9 mouse cellular contexts compared by ENCODE assay signal in the genomic region with DNA sequence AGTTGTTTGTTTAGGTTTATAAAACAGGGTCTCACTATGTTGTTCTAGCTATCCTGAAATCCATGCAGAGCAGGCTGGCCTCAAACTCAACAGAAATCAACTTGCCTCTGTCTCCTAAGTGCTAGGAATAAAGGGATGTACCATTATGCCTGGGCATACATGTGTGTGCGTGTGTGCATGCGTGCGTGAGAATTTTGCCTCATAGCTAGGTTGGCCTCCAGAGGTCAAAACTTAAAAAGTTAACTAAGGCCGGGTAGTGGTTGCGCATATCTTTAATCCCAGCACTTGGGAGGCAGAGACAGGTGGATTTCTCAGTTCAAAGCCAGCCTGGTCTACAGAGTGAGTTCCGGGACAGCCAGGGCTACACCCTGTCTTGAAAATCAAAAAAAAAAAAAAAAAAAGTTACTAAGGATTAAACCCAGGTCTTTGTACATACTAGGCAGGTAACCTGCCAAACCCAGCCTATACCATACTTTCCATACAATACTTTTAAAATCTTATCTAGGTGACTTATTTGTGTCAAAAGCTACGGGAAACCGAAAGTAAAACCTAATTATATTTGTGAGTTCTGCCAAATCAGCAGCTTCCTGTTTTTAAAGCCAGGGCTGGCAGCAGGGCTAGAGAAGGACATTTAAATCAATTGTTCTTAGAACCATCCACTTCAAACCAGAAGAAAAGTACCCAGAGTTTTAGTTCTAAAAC. TPM values are rescaled to one million over a fixed set of nuclear protein-coding genes. Genes with fewer than 3 reads are reported as not detected.
DNase-seq lines count a peak whose midpoint lies in the region; ATAC-seq and TF ChIP-seq lines count a peak whose summit lies in the region.
"Had no signal": no experiment of that assay in that cellular context is flagged by ENCODE, and none has a peak within 500 bp of the region (broad histone marks: within the 10 kb centered on the region; RNA-seq: fewer than 3 reads in every experiment).

No protein-coding gene starts in this region.

- ATAC-seq in stomach, embryonic 15.5 days (ENCODE audit: insufficient read depth, low FRiP score, low read depth): no peak
- ATAC-seq in stomach, postnatal 0 days (ENCODE audit: low FRiP score, low TSS enrichment): no peak
- no peak for ATAC-seq in forebrain, embryonic 11.5 days (replicated peaks; ENCODE audit: low FRiP score)

- no peak overlapping the region for H3K4me3 ChIP-seq in stomach, embryonic 15.5 days (replicated peaks)
- no peak overlapping the region for H3K4me3 ChIP-seq in stomach, postnatal 0 days (ENCODE audit: low read depth, low read length)
- peak overlapping the region; percentile 59 for H3K4me3 ChIP-seq in bone marrow macrophage, adult 2 months (ENCODE audit: insufficient read depth, low read length)
- no peak overlapping the region for H3K4me3 ChIP-seq in forebrain, embryonic 11.5 days (ENCODE audit: low read depth, low read length)

- no peak for TF ChIP-seq CTCF in stomach, postnatal 0 days (IDR thresholded peaks at IDR 0.05; ENCODE audit: low read depth)
- no peak for TF ChIP-seq CTCF in bone marrow macrophage, adult 2 months (IDR thresholded peaks at IDR 0.05; ENCODE audit: low read depth, low read length)

- no peaks in the 10 kb centered on the region for H3K27me3 ChIP-seq in stomach, embryonic 15.5 days (replicated peaks)
- H3K27me3 ChIP-seq in stomach, postnatal 0 days (ENCODE audit: control insufficient read depth, insufficient read depth, low read length): no peaks in the 10 kb centered on the region
- H3K27me3 ChIP-seq in forebrain, embryonic 11.5 days (ENCODE audit: control insufficient read depth, insufficient read depth, low read length): no peaks in the 10 kb centered on the region

- TF ChIP-seq EP300 in stomach, postnatal 0 days (optimal IDR thresholded peaks at IDR 0.05): no peak

- DNase-seq in stomach, postnatal 0 days (ENCODE audit: low spot score): no peak
- peak; percentile 40 for DNase-seq in kidney, postnatal 14 days
- peak; percentile 31 to 32 for DNase-seq in spleen, postnatal 10 days (ENCODE audit: low spot score in 2 of 2)
- no peak for DNase-seq in forebrain, embryonic 11.5 days (ENCODE audit: low spot score)
- DNase-seq in frontal cortex, adult 2 months (ENCODE audit: extremely low spot score in 1 of 2, low spot score in 1 of 2): no peak
- no peak for DNase-seq in frontal cortex, postnatal 14 days (ENCODE audit: low spot score in 2 of 2)

- H3K27ac ChIP-seq in stomach, embryonic 15.5 days: 0 out of 2 replicates have a peak overlapping the region, but pooled peaks have one; percentile 44
- H3K27ac ChIP-seq in stomach, postnatal 0 days (replicated peaks): no peak overlapping the region
- peak overlapping the region; percentile 71 for H3K27ac ChIP-seq in bone marrow macrophage, adult 2 months (ENCODE audit: insufficient read depth, low read depth, low read length)
- H3K27ac ChIP-seq in forebrain, embryonic 11.5 days (ENCODE audit: low read depth, low read length): no peak overlapping the region

- TF ChIP-seq POLR2A in bone marrow macrophage, adult 2 months (IDR thresholded peaks at IDR 0.05; ENCODE audit: borderline replicate concordance, low read depth, low read length): no peak

- 0 out of 2 replicates have a peak, but pooled peaks cover 4% of the 10 kb centered on the region for H3K36me3 ChIP-seq in stomach, embryonic 15.5 days
- H3K36me3 ChIP-seq in stomach, postnatal 0 days (ENCODE audit: control insufficient read depth, insufficient read depth, low read length): no peaks in the 10 kb centered on the region
- H3K36me3 ChIP-seq in forebrain, embryonic 11.5 days (ENCODE audit: control insufficient read depth, insufficient read depth, low read length): no peaks in the 10 kb centered on the region

- no peak overlapping the region for H3K9ac ChIP-seq in stomach, embryonic 15.5 days
- H3K9ac ChIP-seq in stomach, postnatal 0 days (ENCODE audit: low read length): no peak overlapping the region
- no peak overlapping the region for H3K9ac ChIP-seq in forebrain, embryonic 11.5 days (ENCODE audit: low read length)

- 0 out of 2 replicates have a peak overlapping the region, but pooled peaks have one; percentile 10 for H3K4me2 ChIP-seq in stomach, embryonic 15.5 days
- H3K4me2 ChIP-seq in stomach, postnatal 0 days (replicated peaks; ENCODE audit: low read depth): no peak overlapping the region
- no peak overlapping the region for H3K4me2 ChIP-seq in forebrain, embryonic 11.5 days (ENCODE audit: low read depth, low read length, severe bottlenecking)

- whole genome bisulfite sequencing in stomach, embryonic 15.5 days: 73% methylated on average over 8 of the region's 8 CpGs
- 63% methylated on average over 8 of the region's 8 CpGs for WGBS in stomach, postnatal 0 days
- 92% methylated on average over 8 of the region's 8 CpGs for WGBS in forebrain, embryonic 11.5 days

- H3K4me1 ChIP-seq in stomach, embryonic 15.5 days: peaks cover 11% of the 10 kb centered on the region; the same call in 1 of the 2 replicates
- peaks cover 3% of the 10 kb centered on the region; the same call in 1 of the 2 replicates for H3K4me1 ChIP-seq in stomach, postnatal 0 days (replicated peaks; ENCODE audit: control insufficient read depth, insufficient read depth)
- H3K4me1 ChIP-seq in bone marrow macrophage, adult 2 months (ENCODE audit: control insufficient read depth, insufficient read depth, low read length): peaks cover 21% of the 10 kb centered on the region
- peaks cover 2% of the 10 kb centered on the region; the same call in 1 of the 2 replicates for H3K4me1 ChIP-seq in forebrain, embryonic 11.5 days (replicated peaks; ENCODE audit: control insufficient read depth, insufficient read depth, low read length)

- H3K9me3 ChIP-seq in stomach, embryonic 15.5 days: no peaks in the 10 kb centered on the region
- H3K9me3 ChIP-seq in stomach, postnatal 0 days (ENCODE audit: control insufficient read depth, low read length): no peaks in the 10 kb centered on the region
- no peaks in the 10 kb centered on the region for H3K9me3 ChIP-seq in forebrain, embryonic 11.5 days (ENCODE audit: control insufficient read depth, low read length)

RNA-seq across cellular contexts. Expression of gene Samhd1, which starts 4.1 kb away (rescaled TPM):
- 27.1 and 28.9 TPM in 2 replicates for polyA plus RNA-seq in stomach, embryonic 15.5 days (2015; fragmentation: Nextera tagmentation; extraction: Ambion mirVana)
- polyA plus RNA-seq in stomach, postnatal 0 days (2015; fragmentation: Nextera tagmentation; extraction: Ambion mirVana): 16.1 and 17.4 TPM in 2 replicates
- 496 and 503 TPM in 2 replicates for polyA plus RNA-seq in bone marrow macrophage, adult 2 months (2012; ENCODE audit: insufficient read depth, insufficient read length, missing spikeins)
- 25.6 and 27.5 TPM in 2 replicates for polyA plus RNA-seq in forebrain, embryonic 11.5 days (2014; fragmentation: Nextera tagmentation; extraction: Ambion mirVana)
- 20.8 and 23.0 TPM in 2 replicates for polyA plus RNA-seq in frontal cortex, adult 2 months (2012; rRNA removed)

RNA-seq across cellular contexts. Expression of gene Tldc2, which starts 44.1 kb away (rescaled TPM):
- not detected in 2 replicates for polyA plus RNA-seq in stomach, embryonic 15.5 days (2015; fragmentation: Nextera tagmentation; extraction: Ambion mirVana)
- polyA plus RNA-seq in stomach, postnatal 0 days (2015; fragmentation: Nextera tagmentation; extraction: Ambion mirVana): not detected in 2 replicates
- not detected in 2 replicates for polyA plus RNA-seq in bone marrow macrophage, adult 2 months (2012; ENCODE audit: insufficient read depth, insufficient read length, missing spikeins)
- polyA plus RNA-seq in forebrain, embryonic 11.5 days (2014; fragmentation: Nextera tagmentation; extraction: Ambion mirVana): not detected in 2 replicates
- 0.30 TPM in 1 of 2 replicates, not detected in the other for polyA plus RNA-seq in frontal cortex, adult 2 months (2012; rRNA removed)
- polyA plus RNA-seq: brain, embryonic 14.5 days had no signal

RNA-seq across cellular contexts. Expression of gene Soga1, which starts 51.9 kb away (rescaled TPM):
- 3.6 and 4.2 TPM in 2 replicates for polyA plus RNA-seq in stomach, embryonic 15.5 days (2015; fragmentation: Nextera tagmentation; extraction: Ambion mirVana)
- polyA plus RNA-seq in stomach, postnatal 0 days (2015; fragmentation: Nextera tagmentation; extraction: Ambion mirVana): 0.65 and 0.86 TPM in 2 replicates
- polyA plus RNA-seq in bone marrow macrophage, adult 2 months (2012; ENCODE audit: insufficient read depth, insufficient read length, missing spikeins): 10.9 and 14.9 TPM in 2 replicates
- 8.1 and 8.2 TPM in 2 replicates for polyA plus RNA-seq in forebrain, embryonic 11.5 days (2014; fragmentation: Nextera tagmentation; extraction: Ambion mirVana)
- polyA plus RNA-seq in frontal cortex, adult 2 months (2012; rRNA removed): 8.5 and 10.5 TPM in 2 replicates

Comparison
In these comparisons a context has a peak if more than half of its experiments do, and no peak if none do; other contexts are left out.
1. H3K27ac ChIP-seq: peak in stomach, embryonic 15.5 days (single experiment) and bone marrow macrophage, adult 2 months (single experiment); none in stomach, postnatal 0 days (single experiment) and forebrain, embryonic 11.5 days (single experiment).
2. DNase-seq: peak in kidney, postnatal 14 days (single experiment) and spleen, postnatal 10 days (2 of 2); none in stomach, postnatal 0 days (single experiment), forebrain, embryonic 11.5 days (single experiment), frontal cortex, adult 2 months (0 of 2) and frontal cortex, postnatal 14 days (0 of 2).
3. RNA of gene Samhd1, which starts 4.1 kb away (polyA plus RNA-seq): 496 to 503 TPM in bone marrow macrophage, adult 2 months; 27.1 to 28.9 TPM in stomach, embryonic 15.5 days, 25.6 to 27.5 TPM in forebrain, embryonic 11.5 days, 20.8 to 23.0 TPM in frontal cortex, adult 2 months and 16.1 to 17.4 TPM in stomach, postnatal 0 days; every median in the first group is over 10 times any median in the second.